Mouse (Mus musculus): ENCODE data around the gene Letm1. TPM values are rescaled to one million over a fixed set of nuclear protein-coding genes. Genes with fewer than 3 reads are reported as not detected.

The Letm1 gene
- total RNA-seq, 2 experiments from 2014 or later: 98.0 to 103 TPM

- no peak for TF ChIP-seq CTCF (IDR thresholded peaks at IDR 0.05)
- no peak for DNase-seq (ENCODE audit: extremely low spot score in 1 of 2, low spot score in 2 of 2)
- intact Hi-C loops (cut with DNase I): no loop called here
- Histone ChIP-seq H3K4me3 (no peak overlapping the region), H3K27ac (no peak overlapping the region)
Measured at GRCm38 (mm10) chr5:33701832-33702231, 80.8 kb downstream of the Letm1 start.

- Histone ChIP-seq H3K4me3 (no peak overlapping the region), H3K27ac (no peak overlapping the region)
- DNase-seq (ENCODE audit: extremely low spot score in 1 of 2, low spot score in 2 of 2): no peak
- TF ChIP-seq CTCF (IDR thresholded peaks at IDR 0.05): no peak
- intact Hi-C loops (cut with DNase I): no loop called here
Measured at GRCm38 (mm10) chr5:33700010-33700409, 82.6 kb downstream of the Letm1 start.

- DNase-seq (ENCODE audit: extremely low spot score in 1 of 2, low spot score in 2 of 2): no peak
- intact Hi-C loops (cut with DNase I): no loop called here
- no peak for TF ChIP-seq CTCF (IDR thresholded peaks at IDR 0.05)
- Histone ChIP-seq H3K4me3 (no peak overlapping the region), H3K27ac (no peak overlapping the region; the same call in 1 of the 2 replicates)
Measured at GRCm38 (mm10) chr5:33698669-33699068, 83.9 kb downstream of the Letm1 start.

GRCm38 (mm10) chr5:33697947-33698512, 84.6 kb downstream of the Letm1 start:
- no peak overlapping the region for H3K4me3 ChIP-seq
- intact Hi-C loops (cut with DNase I): no loop called here
- peak in 1 of 2 experiments; percentile 64 for DNase-seq (ENCODE audit: extremely low spot score in 1 of 2, low spot score in 2 of 2)
- no peak overlapping the region for H3K27ac ChIP-seq
- TF ChIP-seq CTCF (IDR thresholded peaks at IDR 0.05): no peak

GRCm38 (mm10) chr5:33697534-33697933, 85.1 kb downstream of the Letm1 start:
- intact Hi-C loops (cut with DNase I): no loop called here
- no peak for DNase-seq (ENCODE audit: extremely low spot score in 1 of 2, low spot score in 2 of 2)
- no peak for TF ChIP-seq CTCF (IDR thresholded peaks at IDR 0.05)
- Histone ChIP-seq H3K4me3 (no peak overlapping the region), H3K27ac (no peak overlapping the region)

GRCm38 (mm10) chr5:33696430-33696829, 86.2 kb downstream of the Letm1 start:
- no peak overlapping the region for H3K4me3 ChIP-seq
- intact Hi-C loops (cut with DNase I): no loop called here
- no peak for TF ChIP-seq CTCF (IDR thresholded peaks at IDR 0.05)
- no peak overlapping the region for H3K27ac ChIP-seq
- no peak for DNase-seq (ENCODE audit: extremely low spot score in 1 of 2, low spot score in 2 of 2)

GRCm38 (mm10) chr5:33695718-33696121, 86.9 kb downstream of the Letm1 start:
- TF ChIP-seq CTCF (IDR thresholded peaks at IDR 0.05): no peak
- DNase-seq (ENCODE audit: extremely low spot score in 1 of 2, low spot score in 2 of 2): no peak
- intact Hi-C loops (cut with DNase I): no loop called here
- H3K27ac ChIP-seq: no peak overlapping the region
- peak overlapping the region; percentile 49 for H3K4me3 ChIP-seq

GRCm38 (mm10) chr5:33694848-33695717, 87.5 kb downstream of the Letm1 start:
- H3K27ac ChIP-seq: no peak overlapping the region
- peak overlapping the region; percentile 49 for H3K4me3 ChIP-seq
- intact Hi-C loops (cut with DNase I): no loop called here
- peak; percentile 48 to 59 for DNase-seq (ENCODE audit: extremely low spot score in 1 of 2, low spot score in 2 of 2)
- no peak for TF ChIP-seq CTCF (IDR thresholded peaks at IDR 0.05)

- intact Hi-C loops (cut with DNase I): no loop called here
- DNase-seq (ENCODE audit: extremely low spot score in 1 of 2, low spot score in 2 of 2): no peak
- no peak for TF ChIP-seq CTCF (IDR thresholded peaks at IDR 0.05)
- Histone ChIP-seq H3K27ac (no peak overlapping the region), H3K4me3 (no peak overlapping the region)
Measured at GRCm38 (mm10) chr5:33694461-33694847, 88.2 kb downstream of the Letm1 start.

- Histone ChIP-seq H3K4me3 (no peak overlapping the region), H3K27ac (no peak overlapping the region)
- no peak for TF ChIP-seq CTCF (IDR thresholded peaks at IDR 0.05)
- intact Hi-C loops (cut with DNase I): no loop called here
- DNase-seq (ENCODE audit: extremely low spot score in 1 of 2, low spot score in 2 of 2): no peak
Measured at GRCm38 (mm10) chr5:33692393-33692792, 90.2 kb downstream of the Letm1 start.

GRCm38 (mm10) chr5:33689852-33690645, 92.6 kb downstream of the Letm1 start:
- TF ChIP-seq CTCF (IDR thresholded peaks at IDR 0.05): no peak
- Histone ChIP-seq H3K4me3 (no peak overlapping the region), H3K27ac (peak overlapping the region; percentile 55; the same call in 1 of the 2 replicates)
- intact Hi-C loops (cut with DNase I): loop anchor here (5.0 kb wide), 1 partner anchor 32 kb away; the partner anchor contains the start of gene Fgfr3
- no peak for DNase-seq (ENCODE audit: extremely low spot score in 1 of 2, low spot score in 2 of 2)

Other genes with a start within 250 kb of the Letm1 start
- gene Fam53a, start 153.2 kb downstream of the Letm1 start, total RNA-seq (2021): 10 to 100 TPM; 25.2 to 26.1 TPM
- under 1 TPM; 0.70 to 0.77 TPM for gene Gm9903, start 152.9 kb downstream of the Letm1 start, total RNA-seq (2021)
- 10 to 100 TPM; 24.4 to 25.7 TPM for gene Slbp, start 130.2 kb downstream of the Letm1 start, total RNA-seq (2021)
- gene Tacc3, start 124.7 kb downstream of the Letm1 start, total RNA-seq (2021): 1 to 10 TPM; 5.3 to 7.2 TPM
- 10 to 100 TPM; 24.8 to 26.7 TPM for gene Tmem129, start 124.4 kb downstream of the Letm1 start, total RNA-seq (2021)
- gene Fgfr3, start 61.1 kb downstream of the Letm1 start, total RNA-seq (2021): 100 to 1,000 TPM; 112 to 140 TPM
- gene Nsd2, start 37.9 kb upstream of the Letm1 start, total RNA-seq (2021): 100 to 1,000 TPM; 150 to 155 TPM
- 10 to 100 TPM; 20.9 to 23.4 TPM for gene Nelfa, start 153.6 kb upstream of the Letm1 start, total RNA-seq (2021)
- gene Gm1673, start 200.6 kb upstream of the Letm1 start, total RNA-seq (2021): 10 to 100 TPM; 77.4 to 86.2 TPM
- gene Nat8l, start 213.2 kb upstream of the Letm1 start, total RNA-seq (2021): 100 to 1,000 TPM; 215 to 217 TPM